Mouse (Mus musculus): ENCODE results near the gene Cdh12.
A peak's percentile ranks its signal among the peaks of the same experiment; 100 is the strongest.
"Not testable (repeated sequence)": the region's sequence is repeated elsewhere in the genome, so short reads cannot be mapped to it uniquely, and the experiment has no call there.

The Cdh12 gene

GRCm38 (mm10) chr15:21375460-21375859 is 926.4 kb downstream of the Cdh12 start:
- ATAC-seq (ENCODE audit: low TSS enrichment), result no peak

GRCm38 (mm10) chr15:21375871-21376270 is 926.8 kb downstream of the Cdh12 start:
- ATAC-seq (ENCODE audit: low TSS enrichment), result peak; percentile 70

- ATAC-seq (ENCODE audit: low TSS enrichment), result not testable (repeated sequence)
Observed at GRCm38 (mm10) chr15:21391442-21391841, 942.4 kb downstream of the Cdh12 start.

- no peak for ATAC-seq (ENCODE audit: low TSS enrichment)
Observed at GRCm38 (mm10) chr15:21393080-21393479, 944.0 kb downstream of the Cdh12 start.

- ATAC-seq (ENCODE audit: low TSS enrichment), result peak; percentile 96
Observed at GRCm38 (mm10) chr15:21405196-21405595, 956.1 kb downstream of the Cdh12 start.

- peak; percentile 60; the same call in 1 of the 2 replicates for ATAC-seq (ENCODE audit: low TSS enrichment)
Observed at GRCm38 (mm10) chr15:21407324-21408044, 958.4 kb downstream of the Cdh12 start.

GRCm38 (mm10) chr15:21437347-21437746 is 988.3 kb downstream of the Cdh12 start:
- ATAC-seq (ENCODE audit: low TSS enrichment), result no peak

- no peak for ATAC-seq (ENCODE audit: low TSS enrichment)
Observed at GRCm38 (mm10) chr15:21437924-21438323, 988.9 kb downstream of the Cdh12 start.

GRCm38 (mm10) chr15:21458098-21458497 is 1009.0 kb downstream of the Cdh12 start:
- no peak for ATAC-seq (ENCODE audit: low TSS enrichment)

- ATAC-seq (ENCODE audit: low TSS enrichment), result no peak
Observed at GRCm38 (mm10) chr15:21519355-21519869, 1070.3 kb downstream of the Cdh12 start.

GRCm38 (mm10) chr15:21530804-21531203 is 1081.7 kb downstream of the Cdh12 start:
- no peak for ATAC-seq (ENCODE audit: low TSS enrichment)

GRCm38 (mm10) chr15:21536909-21537308 is 1087.8 kb downstream of the Cdh12 start:
- peak; percentile 85 for ATAC-seq (ENCODE audit: low TSS enrichment)

- no peak for ATAC-seq (ENCODE audit: low TSS enrichment)
Observed at GRCm38 (mm10) chr15:21544786-21545185, 1095.7 kb downstream of the Cdh12 start.

- peak; percentile 95 for ATAC-seq (ENCODE audit: low TSS enrichment)
Observed at GRCm38 (mm10) chr15:21555981-21556380, 1106.9 kb downstream of the Cdh12 start.

- no peak for ATAC-seq (ENCODE audit: low TSS enrichment)
Observed at GRCm38 (mm10) chr15:21566314-21567051, 1117.4 kb downstream of the Cdh12 start.

GRCm38 (mm10) chr15:21604510-21604909 is 1155.4 kb downstream of the Cdh12 start:
- no peak for ATAC-seq (ENCODE audit: low TSS enrichment)
